Mouse (Mus musculus): ENCODE measurements around the gene Zbtb22. TPM values are rescaled to one million over a fixed set of nuclear protein-coding genes. Genes with fewer than 3 reads are reported as not detected.
A peak's percentile ranks its signal among the peaks of the same experiment; 100 is the strongest.

Gene Zbtb22
- total and polyA plus RNA-seq, 2 experiments from 2014 or later, result 12.0 to 29.1 TPM

GRCm38 (mm10) chr17:33953961-33954565, 38.4 kb downstream of the Zbtb22 start:
- Histone ChIP-seq H3K36me3 (replicated peaks; ENCODE audit: control insufficient read depth, insufficient read depth, low read length) (peaks cover 27% of the 10 kb centered on the region), H3K9me3 (replicated peaks; ENCODE audit: control insufficient read depth, low read length) (no peaks in the 10 kb centered on the region), H3K9ac (replicated peaks; ENCODE audit: low read depth, low read length) (peak overlapping the region; percentile 98), H3K4me2 (ENCODE audit: low read depth, low read length) (peak overlapping the region; percentile 94), H3K27me3 (ENCODE audit: control insufficient read depth, insufficient read depth, low read length) (no peaks in the 10 kb centered on the region), H3K27ac (ENCODE audit: low read depth) (peak overlapping the region; percentile 94; the same call in 1 of the 2 replicates), H3K4me3 (ENCODE audit: low read depth, low read length) (peak overlapping the region; percentile 87), H3K4me1 (ENCODE audit: control insufficient read depth, insufficient read depth) (peaks cover 37% of the 10 kb centered on the region)
- no peak for ATAC-seq (ENCODE audit: insufficient read depth, low read depth)
- no peak for TF ChIP-seq CTCF (IDR thresholded peaks at IDR 0.05; ENCODE audit: low read depth)
- no peak for TF ChIP-seq EP300 (IDR thresholded peaks at IDR 0.05; ENCODE audit: low read depth)
- no peak for DNase-seq (ENCODE audit: low spot score)
- 44% methylated on average over 5 of the region's 5 CpGs for WGBS

DNA sequence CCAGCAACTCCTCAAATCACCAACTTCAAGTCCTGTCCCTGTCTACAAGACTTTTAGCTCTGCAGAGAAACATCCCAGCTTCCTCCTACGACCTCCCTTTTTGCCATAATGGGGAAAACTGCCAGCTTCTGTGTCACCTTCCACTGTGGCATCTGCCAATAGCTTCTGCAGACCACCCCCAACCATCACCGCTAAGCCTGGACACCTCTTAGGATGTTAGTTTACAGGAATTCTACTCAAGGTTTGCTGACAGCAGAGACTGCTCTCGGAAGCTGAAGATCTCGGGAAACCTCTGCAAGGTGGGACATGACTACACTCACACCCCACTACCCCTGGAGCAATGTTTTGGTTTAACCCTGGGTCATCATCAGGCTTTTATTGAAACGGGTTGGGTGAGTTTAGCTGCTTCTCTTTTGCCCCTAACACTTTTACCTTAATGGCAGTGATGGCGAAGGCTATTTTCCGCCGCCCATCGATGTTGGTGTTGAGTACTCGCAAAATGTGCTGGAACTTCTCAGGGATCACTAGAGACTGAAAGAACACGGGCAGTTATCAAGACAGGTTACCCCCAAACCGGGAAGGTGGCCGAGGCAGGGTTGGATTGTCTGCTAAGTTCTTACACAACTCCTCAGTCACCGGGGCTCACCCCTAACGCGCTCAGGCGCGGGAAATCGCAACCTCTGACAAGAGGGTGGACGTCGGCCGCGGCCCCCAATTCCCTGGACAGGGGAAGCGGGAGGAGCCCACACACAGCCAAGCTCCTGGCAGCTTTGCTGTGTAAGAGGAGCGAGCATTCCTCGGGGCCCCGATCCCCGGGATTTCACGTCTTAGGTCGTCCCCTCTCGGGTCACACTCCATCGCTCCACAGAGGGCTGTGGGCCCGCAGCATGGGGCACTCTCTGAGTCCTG, 39.2 kb downstream of the Zbtb22 start:
- Histone ChIP-seq H3K27ac (ENCODE audit: low read depth) (peak overlapping the region; percentile 94), H3K4me1 (ENCODE audit: control insufficient read depth, insufficient read depth) (peaks cover 37% of the 10 kb centered on the region), H3K27me3 (ENCODE audit: control insufficient read depth, insufficient read depth, low read length) (no peaks in the 10 kb centered on the region), H3K9ac (replicated peaks; ENCODE audit: low read depth, low read length) (peak overlapping the region; percentile 98), H3K36me3 (replicated peaks; ENCODE audit: control insufficient read depth, insufficient read depth, low read length) (peaks cover 35% of the 10 kb centered on the region), H3K4me3 (ENCODE audit: low read depth, low read length) (peak overlapping the region; percentile 87), H3K9me3 (replicated peaks; ENCODE audit: control insufficient read depth, low read length) (no peaks in the 10 kb centered on the region), H3K4me2 (ENCODE audit: low read depth, low read length) (peak overlapping the region; percentile 94)
- TF ChIP-seq EP300 (IDR thresholded peaks at IDR 0.05; ENCODE audit: low read depth) (no peak; the same call in 1 of the 2 replicates), CTCF (IDR thresholded peaks at IDR 0.05; ENCODE audit: low read depth) (no peak)
- under 1% methylated on average over 33 of the region's 33 CpGs for WGBS
- ATAC-seq (ENCODE audit: insufficient read depth, low read depth) (peak; percentile 16), DNase-seq (ENCODE audit: low spot score) (peak; percentile 24)

- under 1% methylated on average over 50 of the region's 50 CpGs for WGBS
- Histone ChIP-seq H3K9me3 (replicated peaks; ENCODE audit: control insufficient read depth, low read length) (no peaks in the 10 kb centered on the region), H3K4me3 (ENCODE audit: low read depth, low read length) (peak within 1 kb of the TSS; percentile 87), H3K27ac (ENCODE audit: low read depth) (peak within 1 kb of the TSS; percentile 94), H3K4me2 (ENCODE audit: low read depth, low read length) (peak within 1 kb of the TSS; percentile 94), H3K27me3 (ENCODE audit: control insufficient read depth, insufficient read depth, low read length) (no peaks in the 10 kb centered on the region), H3K9ac (replicated peaks; ENCODE audit: low read depth, low read length) (peak within 1 kb of the TSS; percentile 98), H3K4me1 (ENCODE audit: control insufficient read depth, insufficient read depth) (peaks cover 29% of the 10 kb centered on the region), H3K36me3 (replicated peaks; ENCODE audit: control insufficient read depth, insufficient read depth, low read length) (peaks cover 41% of the 10 kb centered on the region)
- DNase-seq (ENCODE audit: low spot score) (peak; percentile 98), ATAC-seq (ENCODE audit: insufficient read depth, low read depth) (peak; percentile 90)
- TF ChIP-seq CTCF (IDR thresholded peaks at IDR 0.05; ENCODE audit: low read depth) (peak; percentile 24; the same call in 1 of the 2 replicates), EP300 (IDR thresholded peaks at IDR 0.05; ENCODE audit: low read depth) (peak; percentile 88)
Observed at GRCm38 (mm10) chr17:33955555-33956214, 40.0 kb downstream of the Zbtb22 start, which contains the start of the genes Vps52 and Rps18. Vps52 (plus strand) TSS chr17:33955812. Rps18 (minus strand) TSS chr17:33956001.

- peak overlapping the region; percentile 87 for H3K4me3 ChIP-seq (ENCODE audit: low read depth, low read length)
- no peaks in the 10 kb centered on the region for H3K9me3 ChIP-seq (replicated peaks; ENCODE audit: control insufficient read depth, low read length)
- peaks cover 24% of the 10 kb centered on the region for H3K4me1 ChIP-seq (ENCODE audit: control insufficient read depth, insufficient read depth)
- peak overlapping the region; percentile 77 for H3K9ac ChIP-seq (replicated peaks; ENCODE audit: low read depth, low read length)
- 4% methylated on average over 10 of the region's 10 CpGs for WGBS
- no peak for ATAC-seq (ENCODE audit: insufficient read depth, low read depth)
- H3K36me3 ChIP-seq (replicated peaks; ENCODE audit: control insufficient read depth, insufficient read depth, low read length), result peaks cover 41% of the 10 kb centered on the region
- H3K4me2 ChIP-seq (ENCODE audit: low read depth, low read length), result peak overlapping the region; percentile 70
- DNase-seq (ENCODE audit: low spot score), result no peak
- peak overlapping the region; percentile 93 for H3K27ac ChIP-seq (ENCODE audit: low read depth)
- no peaks in the 10 kb centered on the region for H3K27me3 ChIP-seq (ENCODE audit: control insufficient read depth, insufficient read depth, low read length)
- TF ChIP-seq CTCF (IDR thresholded peaks at IDR 0.05; ENCODE audit: low read depth), result no peak
- TF ChIP-seq EP300 (IDR thresholded peaks at IDR 0.05; ENCODE audit: low read depth), result no peak
Observed at GRCm38 (mm10) chr17:33956336-33956735, 40.6 kb downstream of the Zbtb22 start.

GRCm38 (mm10) chr17:33957493-33957892, 41.8 kb downstream of the Zbtb22 start:
- Histone ChIP-seq H3K9me3 (replicated peaks; ENCODE audit: control insufficient read depth, low read length) (no peaks in the 10 kb centered on the region), H3K27me3 (ENCODE audit: control insufficient read depth, insufficient read depth, low read length) (no peaks in the 10 kb centered on the region), H3K4me3 (ENCODE audit: low read depth, low read length) (no peak overlapping the region), H3K9ac (replicated peaks; ENCODE audit: low read depth, low read length) (no peak overlapping the region), H3K4me1 (ENCODE audit: control insufficient read depth, insufficient read depth) (peaks cover 15% of the 10 kb centered on the region), H3K27ac (ENCODE audit: low read depth) (no peak overlapping the region), H3K4me2 (ENCODE audit: low read depth, low read length) (no peak overlapping the region), H3K36me3 (replicated peaks; ENCODE audit: control insufficient read depth, insufficient read depth, low read length) (peaks cover 40% of the 10 kb centered on the region)
- 81% methylated on average over 6 of the region's 6 CpGs for WGBS
- no peak for TF ChIP-seq EP300 (IDR thresholded peaks at IDR 0.05; ENCODE audit: low read depth)
- TF ChIP-seq CTCF (IDR thresholded peaks at IDR 0.05; ENCODE audit: low read depth), result no peak
- DNase-seq (ENCODE audit: low spot score) (no peak), ATAC-seq (ENCODE audit: insufficient read depth, low read depth) (no peak)

Data from heart, postnatal 0 days (tissue).